Mouse (Mus musculus): ENCODE measurements at regions not wholly inside any gene's neighbourhood (a gene's known extent, or its start where the extent isn't known, plus 50 kb on each side); places are given as distances from the start of the nearest gene placed in this dataset.

DNA sequence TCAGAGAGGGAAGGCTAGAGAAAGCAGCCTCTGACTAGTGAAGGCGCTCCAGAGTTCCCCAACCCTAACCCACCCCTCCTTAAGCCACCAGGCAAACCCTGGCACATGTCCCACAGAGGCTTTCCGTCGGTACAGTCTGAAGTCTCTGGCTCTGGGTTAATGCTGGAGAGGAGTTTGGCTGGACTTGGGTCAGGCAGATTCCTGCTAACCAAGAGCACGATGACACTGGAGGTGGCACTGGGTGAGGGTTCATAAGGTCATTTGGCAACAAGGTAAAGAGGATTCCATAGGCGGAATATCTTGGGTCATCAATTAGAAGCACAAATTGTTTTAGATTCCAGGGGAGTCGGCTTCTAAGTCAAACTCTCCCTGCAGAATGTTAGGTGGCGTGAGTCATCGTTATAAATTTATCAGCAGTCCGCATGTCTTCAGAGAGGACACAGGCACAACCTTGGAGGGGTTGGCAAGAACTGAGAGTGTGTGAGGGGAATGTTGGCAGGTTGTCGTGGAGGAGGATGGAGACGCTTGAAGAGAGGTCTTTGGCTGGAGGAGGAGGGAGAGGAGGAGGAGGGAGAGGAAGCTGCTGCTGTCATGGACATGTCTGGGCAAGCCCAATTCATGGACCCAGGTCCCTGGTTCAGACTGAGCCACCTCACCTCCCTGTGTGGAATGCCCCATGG is 138.4 kb downstream of the Utp6 start:
- DNase-seq, result no peak

- DNase-seq, result no peak
Measured at GRCm38 (mm10) chr11:79821986-79822385, 140.2 kb downstream of the Utp6 start.

DNA sequence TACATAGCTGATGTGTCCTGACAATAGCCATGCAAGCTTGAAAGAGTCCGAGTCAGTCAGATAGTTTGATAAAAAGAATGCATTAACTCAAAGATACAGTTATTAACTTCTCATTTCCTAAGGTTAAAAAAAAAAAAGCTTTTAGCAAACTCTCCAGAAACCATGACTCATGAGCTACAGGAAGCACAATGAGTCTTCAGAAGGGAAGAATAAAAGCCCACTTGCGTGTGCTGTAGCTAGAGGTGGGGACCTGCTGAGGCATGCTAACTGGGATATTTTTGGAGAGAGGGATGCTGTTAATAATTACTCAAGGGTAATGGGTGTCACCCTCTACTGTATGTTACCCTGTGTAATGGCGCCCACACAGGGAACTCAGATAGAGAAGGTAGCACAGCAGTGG is 147.0 kb downstream of the Utp6 start:
- no peak for DNase-seq

GRCm38 (mm10) chr11:79806911-79807466 is 155.2 kb downstream of the Utp6 start:
- no peak for DNase-seq

- DNase-seq, result no peak
Measured at GRCm38 (mm10) chr11:79806417-79806816, 155.8 kb downstream of the Utp6 start.

DNA sequence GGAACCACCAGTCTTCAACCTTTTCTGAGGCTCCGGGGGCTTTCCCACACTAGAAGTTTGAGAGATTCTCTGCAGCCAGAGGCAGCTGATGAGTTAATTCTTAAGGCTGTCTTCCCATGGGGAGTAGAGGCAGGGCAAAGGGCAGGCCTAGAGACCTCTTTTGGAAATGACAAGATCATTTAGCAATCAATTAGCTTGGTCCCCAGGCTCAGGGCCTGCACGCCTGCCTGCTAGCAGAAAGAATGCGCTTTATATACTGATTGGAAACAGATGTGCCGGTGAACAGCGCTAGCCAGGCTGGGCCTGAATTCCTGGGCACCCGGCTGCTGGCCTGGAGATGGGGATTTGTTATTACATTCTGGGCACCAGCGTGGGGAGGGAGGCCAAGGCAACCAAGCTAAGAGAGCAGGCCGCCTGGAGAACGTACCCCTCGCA is 156.2 kb downstream of the Utp6 start:
- DNase-seq, result no peak

DNA sequence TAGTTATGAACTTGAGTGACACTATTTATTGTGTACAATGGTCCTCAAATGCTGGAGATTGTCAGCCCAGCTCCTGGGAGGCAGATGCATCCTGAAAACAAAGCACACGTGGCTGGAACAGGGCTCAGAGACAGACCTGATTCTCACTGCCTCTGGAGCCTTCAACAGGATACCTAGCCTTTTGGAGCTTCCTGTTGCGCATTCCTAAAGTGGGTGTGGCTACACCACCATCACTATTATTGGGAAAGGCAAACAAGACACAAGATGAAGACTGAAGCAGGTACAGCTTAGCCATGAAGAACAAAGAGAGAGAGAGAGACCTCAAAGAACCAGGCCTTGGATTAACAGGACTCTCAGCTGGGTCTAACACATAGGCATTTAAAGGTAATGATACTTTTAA is 158.2 kb downstream of the Utp6 start:
- DNase-seq, result no peak

GRCm38 (mm10) chr11:79803006-79803405 is 159.2 kb downstream of the Utp6 start:
- DNase-seq, result peak; percentile 49

GRCm38 (mm10) chr11:79802566-79802965 is 159.6 kb downstream of the Utp6 start:
- DNase-seq, result no peak

- DNase-seq, result no peak
Measured at GRCm38 (mm10) chr11:79800256-79800655, 161.9 kb downstream of the Utp6 start.

- no peak for DNase-seq
Measured at GRCm38 (mm10) chr11:79788251-79788741, 173.9 kb downstream of the Utp6 start.

- DNase-seq, result no peak
Measured at GRCm38 (mm10) chr11:79787766-79788165, 174.4 kb downstream of the Utp6 start.

GRCm38 (mm10) chr11:79784071-79784470 is 178.1 kb downstream of the Utp6 start:
- DNase-seq, result no peak

DNA sequence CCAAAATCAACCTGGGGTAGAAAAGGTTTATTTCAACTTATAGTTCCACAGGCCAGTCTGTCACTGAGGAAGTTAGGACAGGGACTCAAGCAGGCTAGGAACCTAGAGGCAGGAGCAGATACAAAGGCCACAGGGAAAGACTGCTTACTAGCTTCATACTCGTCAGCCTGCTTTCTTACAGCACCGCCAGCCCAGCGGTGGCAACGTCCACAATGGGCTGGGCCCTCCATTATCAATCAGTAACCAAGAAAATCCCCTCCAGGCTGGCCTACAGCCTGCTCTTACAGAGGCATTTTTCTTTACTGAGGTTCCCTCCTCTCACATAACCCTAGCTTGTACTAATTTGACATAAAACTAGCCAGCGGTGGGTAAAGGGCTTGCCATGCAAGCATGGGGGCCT is 180.2 kb downstream of the Utp6 start:
- DNase-seq, result no peak

DNA sequence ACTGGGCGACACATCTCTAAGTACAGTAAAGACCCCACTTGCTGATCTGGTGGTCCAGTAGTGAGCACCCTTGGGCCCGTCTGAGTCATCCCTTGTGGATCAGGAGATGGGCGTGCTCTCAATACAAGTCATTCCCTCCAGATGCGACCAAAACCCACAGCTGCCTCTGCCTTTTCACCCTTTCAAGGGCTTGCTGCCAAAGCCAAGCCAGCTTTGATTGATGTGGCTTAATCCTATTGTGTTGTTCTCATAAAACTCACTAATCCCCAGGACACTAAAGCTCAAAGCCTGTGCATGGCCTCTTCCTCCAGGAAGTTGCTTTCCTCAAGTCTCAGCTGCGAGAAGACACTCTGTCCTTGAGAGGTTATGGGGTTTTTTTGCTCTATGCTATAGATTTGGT is 182.4 kb downstream of the Utp6 start:
- no peak for DNase-seq

GRCm38 (mm10) chr11:79778522-79778921 is 183.7 kb downstream of the Utp6 start:
- no peak for DNase-seq

DNA sequence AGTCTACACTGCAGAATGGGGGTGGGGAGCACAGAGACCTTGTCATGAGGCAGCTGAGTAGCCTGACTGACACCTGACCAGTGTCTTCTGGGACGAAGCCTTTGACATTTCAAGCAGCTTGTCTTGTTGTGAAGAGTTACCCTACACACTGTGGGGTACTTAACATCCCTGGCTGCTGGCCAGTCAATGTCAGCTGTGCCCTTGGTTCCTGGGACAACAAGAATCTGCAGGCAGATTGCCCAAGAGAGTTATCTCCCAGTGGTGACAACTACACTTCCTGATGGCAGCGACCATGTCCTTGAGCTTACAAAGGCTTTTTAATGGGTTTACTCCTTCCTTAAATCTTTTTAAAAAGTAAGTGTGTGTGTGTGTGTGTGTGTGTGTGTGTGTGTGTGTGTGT is 184.2 kb downstream of the Utp6 start:
- DNase-seq, result no peak

DNA sequence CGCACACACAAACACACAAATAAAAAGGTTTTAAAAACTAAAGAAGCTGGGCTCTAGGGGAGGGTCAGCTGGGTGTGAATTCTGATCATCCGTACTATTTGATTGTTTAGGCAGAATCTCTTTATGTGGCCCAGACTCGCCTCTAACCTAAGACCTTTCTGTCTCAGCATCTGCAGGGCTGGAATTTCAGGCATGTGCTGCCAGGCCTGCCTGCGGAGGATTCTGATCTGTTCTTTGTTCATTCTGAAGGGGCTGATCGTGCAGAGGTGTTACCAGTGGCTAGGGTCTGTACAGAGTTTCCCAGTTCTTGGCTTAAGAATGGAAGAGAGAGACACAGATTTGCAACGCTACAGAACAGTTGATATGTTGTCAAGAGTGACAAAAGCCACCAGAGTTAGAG is 185.6 kb downstream of the Rab11fip4 start:
- no peak for DNase-seq

DNA sequence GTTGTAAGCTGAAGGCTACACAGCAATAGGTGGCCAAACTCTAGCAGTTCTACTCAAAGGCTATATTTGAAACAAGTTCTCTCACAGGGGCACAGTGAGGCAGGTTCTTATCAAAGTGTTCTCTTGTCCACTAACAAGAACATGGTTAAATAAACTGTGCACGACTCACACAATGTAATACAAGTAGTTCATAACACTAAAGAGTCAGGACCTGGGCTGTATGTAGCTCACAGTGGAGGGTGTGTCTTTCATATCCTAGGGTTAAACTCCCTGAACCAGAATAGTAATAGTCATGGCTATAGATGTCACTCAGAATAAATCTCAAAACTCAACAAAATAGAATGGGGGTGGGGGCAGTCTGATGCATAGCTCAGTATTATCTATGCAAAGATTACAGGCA is 182.7 kb downstream of the Rab11fip4 start:
- DNase-seq, result no peak

DNA sequence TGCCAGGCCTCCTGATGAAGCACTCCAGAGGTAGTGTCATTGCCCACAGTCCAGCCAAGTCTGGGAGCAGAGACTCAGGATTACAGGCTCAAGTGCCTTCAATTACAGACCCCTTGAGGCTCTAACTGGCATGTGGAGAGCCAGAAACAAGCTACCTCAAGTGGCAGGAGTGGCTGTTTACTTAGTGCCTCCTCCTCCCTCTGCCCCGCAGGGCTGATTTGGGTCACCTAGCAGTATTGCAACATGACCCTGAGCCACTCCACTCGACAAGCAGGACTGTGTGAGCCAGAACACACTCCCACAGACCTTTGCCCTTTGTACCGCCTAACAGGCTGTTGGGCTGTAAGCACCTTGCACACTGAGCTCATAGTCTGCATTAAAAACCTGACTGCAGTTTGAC is 180.4 kb downstream of the Rab11fip4 start:
- DNase-seq, result no peak

DNA sequence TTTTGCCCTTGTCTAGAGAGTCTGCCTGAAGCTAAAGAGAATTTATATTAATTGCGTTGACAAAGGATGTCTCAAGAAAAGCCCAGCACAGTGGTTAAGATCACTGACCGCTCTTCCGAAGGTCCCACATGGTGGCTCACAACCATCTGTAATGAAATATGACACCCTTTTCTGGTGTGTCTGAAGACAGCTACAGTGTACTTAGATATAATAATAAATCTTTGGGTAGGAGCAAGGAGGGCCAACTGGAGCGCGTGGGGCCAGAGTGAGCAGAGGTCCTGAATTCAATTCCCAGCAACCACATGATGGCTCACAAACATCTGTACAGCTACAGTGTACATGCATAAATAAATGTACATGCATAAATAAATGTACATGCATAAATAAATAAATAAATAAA is 176.1 kb downstream of the Rab11fip4 start:
- DNase-seq, result no peak

- no peak for DNase-seq
Measured at GRCm38 (mm10) chr11:79766036-79766435, 175.0 kb downstream of the Rab11fip4 start.

DNA sequence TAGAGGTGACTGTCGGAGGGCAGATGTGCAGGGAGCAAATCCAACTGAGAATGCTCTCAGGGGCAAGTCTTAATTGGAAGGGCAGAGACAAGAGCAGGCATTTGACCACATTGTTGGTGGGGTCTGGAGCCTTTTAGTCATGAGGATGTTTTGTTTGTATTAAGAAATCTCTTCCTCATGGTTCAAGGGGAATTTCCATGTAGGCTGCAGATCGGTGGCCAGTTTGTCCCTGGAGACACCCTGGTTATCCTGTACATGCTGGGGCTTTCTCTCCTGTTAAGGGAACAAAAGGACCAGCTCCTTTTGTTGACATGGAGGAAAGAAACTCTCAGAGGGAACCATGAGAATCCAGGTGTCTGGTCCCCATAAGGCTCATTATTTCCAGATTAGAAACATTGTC is 174.4 kb downstream of the Rab11fip4 start:
- DNase-seq, result no peak

- no peak for DNase-seq
Measured at GRCm38 (mm10) chr11:79764026-79764425, 173.0 kb downstream of the Rab11fip4 start.

DNA sequence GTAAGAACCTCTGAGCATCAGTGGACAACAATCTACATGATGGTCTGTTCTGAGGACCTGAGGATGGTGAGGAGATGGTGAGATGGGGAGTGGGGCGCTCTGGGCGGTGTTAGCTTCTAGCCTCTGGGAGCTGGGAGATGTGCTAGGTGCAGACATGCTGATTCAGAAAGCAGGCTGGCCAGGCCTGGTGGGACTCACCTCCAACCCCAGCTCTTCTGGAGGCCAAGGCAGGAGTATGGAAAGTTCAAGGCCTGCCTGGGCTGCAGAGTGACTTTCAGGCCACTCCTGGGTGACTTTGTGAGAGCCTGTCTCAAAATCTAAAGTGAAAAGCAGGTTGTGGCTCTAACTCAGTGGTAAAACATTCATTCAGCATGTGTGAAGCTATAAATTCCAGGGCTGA is 171.6 kb downstream of the Rab11fip4 start:
- DNase-seq, result no peak

Measured in right cerebral cortex, postnatal 4 days (tissue).